Mouse (Mus musculus) gastrocnemius, postnatal 10 days (tissue): ENCODE results near the gene Pin4. TPM values are rescaled to one million over a fixed set of nuclear protein-coding genes. Genes with fewer than 3 reads are reported as not detected.

Experiments
- DNase-seq: peaks from one replicate; pipeline ENCODE4 v3.0.0; 2021; ENCODE audit warnings: mixed read lengths
- total RNA-seq, 2 experiments: library from RNA; stranded (reverse); gene quantifications; 2 replicates each; pipeline ENCODE4 v1.2.3; 2021

Pin4 gene
- total RNA-seq, 2 experiments from 2014 or later = 21.2 to 27.5 TPM

DNA sequence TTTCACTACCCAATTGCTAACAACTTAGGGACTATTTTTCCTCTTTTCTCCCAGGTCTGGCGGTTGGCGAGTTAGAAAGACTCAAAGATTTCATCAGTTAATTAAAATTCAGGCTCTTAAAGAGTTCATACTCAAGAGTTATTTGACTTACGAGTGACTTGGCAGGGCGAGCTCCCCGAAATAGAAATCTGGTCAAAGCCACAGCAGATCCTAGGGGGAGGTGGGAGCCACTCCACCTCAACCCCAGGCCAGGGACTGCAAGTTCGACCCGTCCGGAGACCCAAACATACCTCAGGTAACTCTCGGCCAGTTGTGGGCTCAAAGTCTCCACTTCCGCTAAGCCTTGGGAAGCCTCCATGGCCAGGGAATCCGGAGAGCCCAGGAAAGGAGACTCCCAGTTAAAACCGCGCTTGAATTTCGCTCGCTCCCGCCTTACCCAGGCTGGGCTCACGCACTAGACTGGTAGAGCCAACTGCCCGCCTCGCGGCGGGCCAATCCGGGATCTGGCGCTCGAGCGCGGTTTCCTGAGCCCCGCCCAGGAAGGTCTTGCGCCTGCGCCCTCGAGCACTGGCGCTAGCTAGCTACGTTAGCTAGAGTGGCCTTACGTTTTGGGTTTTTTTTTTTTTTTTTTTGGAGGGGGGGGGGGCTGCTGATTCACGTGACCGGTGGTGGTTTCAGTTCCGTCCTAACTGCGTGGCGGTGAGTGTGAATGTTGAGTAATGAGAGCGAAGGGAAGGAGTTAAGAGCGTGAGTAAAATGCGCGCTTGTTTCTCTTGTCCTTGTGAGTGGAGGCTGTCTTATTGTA lies 37.6 kb downstream of the Pin4 start, which contains the start of gene Ercc6l:
Gene Ercc6l, minus strand, starts transcription at position 474 of the 805 bp plus-strand sequence.
- peak; percentile 92 for DNase-seq

DNA sequence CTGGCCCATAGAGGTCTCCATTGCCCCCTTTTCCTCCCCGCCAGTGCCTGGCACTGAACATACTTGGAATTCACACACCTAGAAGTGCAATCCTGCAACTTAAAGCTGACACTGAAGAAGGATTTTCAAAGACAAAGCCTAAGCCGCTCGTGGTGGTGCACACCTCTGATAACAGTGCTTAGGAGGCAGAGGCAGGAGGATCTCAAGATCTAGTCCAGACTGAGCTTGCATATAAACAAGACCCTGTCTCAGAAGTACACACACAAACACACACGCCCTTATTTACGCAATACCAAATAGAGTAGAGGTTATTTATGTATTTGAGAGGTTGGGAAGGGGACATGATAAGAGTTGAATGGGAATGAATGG lies 38.2 kb downstream of the Pin4 start:
- no peak for DNase-seq

DNA sequence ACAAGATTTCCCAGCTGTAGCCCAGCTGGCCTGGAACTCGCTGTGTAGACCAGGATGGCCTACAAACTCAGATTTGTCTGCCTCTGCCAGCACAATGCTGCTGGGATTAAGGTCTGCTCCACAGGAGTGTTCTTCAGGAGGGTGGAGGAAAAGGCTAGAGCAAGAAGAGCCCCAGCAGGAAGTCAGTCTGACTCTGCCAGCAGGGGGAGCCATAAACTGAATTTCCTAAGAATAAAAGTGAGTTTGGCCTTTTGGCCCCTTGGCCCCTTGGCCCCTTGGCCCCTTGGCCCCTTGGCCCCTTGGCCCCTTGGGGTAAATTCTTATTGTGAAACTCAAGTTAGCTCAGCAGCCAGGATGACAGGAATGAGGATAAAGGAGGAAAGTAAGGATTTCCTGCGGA lies 40.5 kb downstream of the Pin4 start:
- peak; percentile 27 for DNase-seq

DNA sequence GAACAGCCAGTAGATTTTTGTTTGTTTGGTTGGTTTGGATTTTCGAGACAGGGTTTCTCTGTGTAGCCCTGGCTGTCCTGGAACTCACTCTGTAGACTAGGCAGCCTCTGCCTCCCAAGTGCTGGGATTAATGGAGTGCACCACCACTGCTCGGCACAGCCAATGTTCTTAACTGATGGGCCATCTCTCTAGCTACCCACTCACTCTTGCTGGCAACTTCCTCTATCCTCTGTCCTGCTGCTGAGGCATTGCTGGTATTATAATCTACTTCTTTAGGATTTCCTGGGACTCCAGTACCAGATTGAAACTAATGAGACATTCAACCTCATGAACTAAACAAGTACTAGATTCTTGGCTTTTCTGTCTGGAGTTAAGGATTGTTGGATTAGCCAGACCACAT lies 41.3 kb downstream of the Pin4 start:
- no peak for DNase-seq

DNA sequence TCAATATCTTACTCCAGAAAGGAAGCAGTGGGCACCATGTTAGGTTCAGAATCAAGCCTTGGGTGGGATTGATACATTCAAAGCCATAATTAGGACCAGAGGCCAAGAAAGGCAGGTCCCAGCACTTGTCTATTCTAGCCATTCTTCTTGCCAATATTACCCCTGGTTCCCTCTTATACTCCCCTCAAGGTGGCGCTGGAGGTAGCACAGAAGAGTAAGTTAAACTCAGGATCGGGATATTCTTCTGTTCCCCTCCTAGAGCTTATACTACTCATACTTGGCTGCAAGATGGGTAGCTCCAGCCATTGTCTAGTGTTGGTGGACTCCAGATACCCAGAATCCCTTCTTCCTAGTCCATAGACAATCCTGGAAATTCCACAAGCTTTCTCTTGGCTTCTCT lies 43.8 kb downstream of the Pin4 start:
- no peak for DNase-seq

DNA sequence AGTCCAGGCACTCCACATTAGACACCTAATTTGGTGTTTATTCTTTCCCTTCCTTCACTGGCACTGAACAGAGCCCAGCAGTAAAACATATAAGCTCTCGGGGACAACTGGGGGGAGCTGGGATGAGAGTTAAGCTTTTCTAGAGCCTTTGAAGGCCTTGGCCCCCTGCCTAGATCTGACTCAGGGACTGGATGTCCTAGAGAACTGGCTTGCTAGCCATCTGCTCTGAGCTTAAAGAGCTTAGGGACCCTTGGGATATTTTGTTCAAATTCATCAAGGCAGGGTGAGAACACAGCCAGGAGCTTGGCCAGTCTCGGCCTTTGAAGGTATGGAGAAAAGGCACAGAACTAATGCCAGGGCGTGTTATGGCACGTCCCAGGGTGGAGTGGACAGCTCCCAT lies 44.3 kb downstream of the Pin4 start:
- peak; percentile 37 for DNase-seq

DNA sequence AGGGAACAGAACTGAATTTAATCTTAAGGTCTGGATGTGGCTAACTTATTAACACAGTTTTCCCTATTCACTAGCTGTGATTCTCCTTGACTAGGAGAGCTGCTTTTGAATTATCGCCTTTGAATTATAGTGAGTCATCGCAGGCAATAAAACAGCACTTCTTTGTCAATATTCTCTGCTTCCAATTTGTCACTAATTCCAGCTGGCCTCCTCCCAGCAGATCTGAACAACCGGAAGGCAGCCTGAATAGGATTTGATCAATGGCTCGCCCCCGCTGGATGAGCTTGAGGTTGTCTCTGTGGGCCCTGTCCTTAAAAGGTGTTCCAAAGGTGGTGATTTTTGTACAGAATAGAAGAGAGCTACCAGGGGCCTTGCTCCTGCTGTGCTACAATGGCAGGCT lies 47.3 kb downstream of the Pin4 start:
- no peak for DNase-seq

DNA sequence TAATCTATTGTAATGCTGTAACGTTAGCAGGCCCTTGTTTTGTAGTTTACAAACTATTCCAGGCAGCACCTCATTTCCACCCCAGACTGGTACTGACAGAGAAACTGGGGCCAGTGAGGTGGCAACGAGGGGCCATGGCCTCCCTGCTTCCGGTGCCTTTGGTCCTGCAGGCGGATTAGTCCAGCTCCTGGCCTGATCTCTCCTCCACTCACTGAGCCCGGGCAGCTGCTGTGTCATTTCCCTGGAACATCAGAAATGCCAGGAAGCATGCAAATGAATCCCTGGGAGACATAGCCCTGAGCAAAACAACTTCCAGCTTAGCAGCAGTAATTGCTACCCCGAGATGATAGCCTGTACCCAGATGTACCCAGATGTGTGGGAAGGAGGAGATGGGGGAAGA lies 47.7 kb downstream of the Pin4 start:
- DNase-seq = no peak

DNA sequence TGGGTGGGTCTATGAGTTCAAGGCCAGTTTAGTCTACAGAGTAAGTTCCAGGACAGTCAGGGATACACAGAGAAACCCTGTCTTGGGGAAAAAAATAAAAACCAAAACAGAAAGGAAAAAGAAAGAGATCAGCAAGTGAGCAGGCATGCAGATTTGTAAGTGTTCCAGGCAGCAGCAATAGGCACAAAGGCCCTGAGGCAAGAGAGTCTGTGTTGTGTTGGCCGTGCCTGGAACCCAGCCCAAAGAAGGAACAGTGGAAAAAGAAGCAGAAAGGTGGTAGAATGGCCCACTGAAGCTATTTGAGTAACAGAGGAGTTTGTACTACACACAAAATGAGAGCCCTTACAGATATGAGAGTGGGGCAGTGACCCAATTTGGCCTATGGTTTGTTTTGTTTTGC lies 50.5 kb downstream of the Pin4 start:
- DNase-seq = no peak

DNA sequence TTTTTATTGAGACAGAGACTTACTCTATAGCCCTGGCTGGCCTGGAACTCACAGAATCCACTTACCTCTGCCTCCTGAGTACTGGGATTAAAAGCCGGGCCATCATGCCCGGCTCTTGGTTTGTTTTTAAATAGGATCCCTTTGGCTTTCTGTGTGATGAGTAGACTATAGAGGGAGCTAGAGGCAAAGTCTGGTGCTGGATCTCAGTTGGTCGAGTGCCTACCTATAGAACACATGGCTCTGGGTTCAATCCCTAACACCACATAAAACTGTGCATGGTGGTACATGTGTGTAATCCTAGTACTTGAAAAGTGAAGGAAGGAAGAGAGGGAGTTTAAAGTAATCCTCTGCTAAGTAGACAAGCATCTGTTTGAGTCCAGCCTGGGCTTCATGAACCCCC lies 50.9 kb downstream of the Pin4 start:
- no peak for DNase-seq

DNA sequence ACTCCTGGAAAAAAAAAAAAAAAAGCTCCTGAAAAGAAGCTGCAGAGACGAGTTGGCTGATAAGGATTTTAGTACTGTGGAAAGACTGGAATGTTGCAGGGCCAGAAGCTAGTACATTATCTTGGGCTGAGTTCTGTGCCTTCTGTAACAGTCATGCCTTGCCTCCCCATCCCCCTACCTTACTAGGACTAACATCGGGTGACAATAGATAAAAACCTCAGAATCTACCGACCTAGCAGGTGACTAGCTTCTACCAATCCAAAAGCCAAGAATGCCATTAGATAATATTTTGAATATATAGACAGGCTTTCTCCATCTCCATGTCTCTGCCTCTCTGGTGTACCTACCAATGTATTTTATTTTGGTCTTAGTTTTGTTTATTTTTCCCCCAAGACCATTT lies 51.7 kb downstream of the Pin4 start:
- DNase-seq = no peak

DNA sequence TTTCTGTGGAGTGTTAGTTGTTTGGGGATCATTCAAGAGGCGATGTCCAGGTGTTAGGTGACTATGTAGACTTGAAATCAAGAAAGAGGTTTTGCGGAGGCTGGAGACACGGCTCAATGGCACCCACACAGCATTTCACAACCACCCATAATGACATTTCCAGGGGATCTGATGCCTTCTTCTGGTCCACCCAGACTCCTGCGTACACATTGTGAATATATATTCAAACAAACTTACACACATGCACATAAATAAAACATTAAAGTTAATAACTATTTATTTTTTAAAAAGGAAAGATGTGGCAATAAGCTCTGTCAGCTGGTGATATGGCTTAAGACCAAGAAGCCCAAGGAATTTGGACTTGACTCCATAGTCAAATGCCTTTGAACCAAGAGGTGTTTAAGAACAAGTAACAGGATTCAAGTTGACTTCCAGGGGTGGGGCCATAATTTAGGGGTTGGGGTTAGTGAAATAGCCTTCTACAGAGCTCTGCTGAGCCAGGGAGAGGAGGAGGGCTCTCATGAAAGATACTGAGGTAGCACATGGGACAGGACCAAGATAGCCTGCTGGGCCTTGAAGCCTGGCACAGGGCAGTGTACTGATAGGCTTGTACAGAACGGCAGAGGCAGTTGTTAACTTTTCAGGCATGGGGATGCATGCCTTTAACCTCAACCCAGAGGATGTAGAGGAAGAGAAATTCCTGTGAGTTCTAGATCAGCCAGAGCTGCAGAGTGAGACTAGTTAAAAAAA lies 56.5 kb downstream of the Pin4 start:
- DNase-seq = no peak

Other genes starting within 250 kb of the Pin4 start
- 1 to 10 TPM; 1.9 to 3.1 TPM for gene Rtl5, start 48.1 kb upstream of the Pin4 start, total RNA-seq
- gene Ercc6l, start 37.6 kb downstream of the Pin4 start, total RNA-seq = 1 to 10 TPM; 1.6 to 2.1 TPM
- gene Rps4x, start 69.9 kb downstream of the Pin4 start, total RNA-seq = 1,000 to 10,000 TPM in 1 of 2 experiments, 100 to 1,000 TPM in 1; 990 to 1,091 TPM
- gene Cited1, start 132.7 kb downstream of the Pin4 start, total RNA-seq = 10 to 100 TPM in 1 of 2 experiments, 1 to 10 TPM in 1; 7.2 to 10.3 TPM